Mouse (Mus musculus) bone marrow, adult 2 months (tissue): ENCODE measurements at regions not wholly inside any gene's neighbourhood (a gene's known extent, or its start where the extent isn't known, plus 50 kb on each side); places are given as distances from the start of the nearest gene placed in this dataset.

Source experiments
- CTCF ChIP-seq: fragments of 200-500 bp; IDR thresholded peaks from 2 replicates; pipeline ENCODE4 v1.5.1; 2011; ENCODE audit warnings: low read length, control low read depth; ENCODE audit not compliant: control insufficient read depth, insufficient read depth
- POLR2A ChIP-seq: fragments of 200-500 bp; IDR thresholded peaks from 2 replicates; pipeline ENCODE4 v1.6.1; 2011; ENCODE audit warnings: low read depth, mild to moderate bottlenecking, control low read depth, low read length, borderline replicate concordance; ENCODE audit not compliant: control insufficient read depth

DNA sequence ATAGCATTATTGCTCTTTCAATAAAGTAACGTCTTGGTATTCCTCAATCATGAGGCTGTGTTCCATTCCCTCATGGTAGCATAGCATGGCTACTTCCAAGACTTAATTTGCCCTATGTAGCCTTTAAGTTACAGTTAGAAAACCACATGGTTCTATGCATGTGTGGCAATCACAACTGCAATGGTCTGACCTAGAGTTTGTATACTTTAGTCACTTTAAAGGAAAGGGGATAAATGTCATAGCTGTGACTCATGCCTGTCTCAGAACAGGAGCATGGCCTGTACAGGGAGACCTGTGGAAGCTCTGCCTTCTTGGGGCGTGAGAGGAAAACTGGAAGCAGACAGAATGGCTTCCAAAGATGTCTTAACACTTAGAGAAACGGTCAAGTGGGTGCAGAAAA is 103.4 kb upstream of the Ccn2 start:
- no peak for TF ChIP-seq POLR2A
- no peak for TF ChIP-seq CTCF
